Mouse (Mus musculus): ENCODE data around the gene Get4.

Gene Get4

DNA sequence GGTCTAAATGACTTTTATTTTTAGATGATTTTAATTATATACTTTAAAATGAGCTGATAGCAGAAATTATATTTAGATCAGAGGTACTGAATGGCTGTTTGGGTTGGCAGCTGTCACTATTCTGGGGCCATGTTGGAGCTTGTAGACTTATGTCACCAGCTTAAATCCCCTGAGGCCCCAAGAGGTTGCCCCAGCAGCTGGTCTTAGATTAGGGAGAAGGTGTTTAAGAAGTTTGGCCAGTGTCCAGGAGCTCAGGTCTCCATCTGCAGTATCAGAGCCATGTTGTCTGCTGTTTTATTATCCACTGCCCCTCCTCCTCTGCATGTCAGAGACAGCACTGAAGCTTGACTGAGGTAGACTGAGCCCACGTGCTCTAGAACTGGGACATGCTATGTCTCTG lies 8.7 kb upstream of the Get4 start:
- no peak for DNase-seq

DNA sequence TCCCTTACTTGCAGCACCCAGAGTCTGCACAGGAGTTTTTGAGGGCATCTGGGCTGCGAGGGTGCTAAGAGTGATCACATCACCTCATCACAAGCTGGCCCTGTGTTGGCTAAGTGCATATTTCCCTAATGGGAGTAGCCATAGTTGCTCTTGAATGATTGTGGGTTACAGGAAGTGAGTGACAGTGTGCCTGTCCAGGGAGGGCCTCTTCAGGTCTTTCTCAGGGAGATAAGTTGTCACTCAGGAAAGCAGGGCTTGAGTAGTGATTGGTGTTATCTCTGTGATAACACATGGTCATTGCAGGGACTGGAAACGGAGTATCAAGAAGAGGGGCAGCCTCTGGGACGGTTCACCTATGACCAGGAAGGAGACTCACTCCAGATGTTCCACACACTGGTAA lies 4.4 kb upstream of the Get4 start:
- no peak for DNase-seq

DNA sequence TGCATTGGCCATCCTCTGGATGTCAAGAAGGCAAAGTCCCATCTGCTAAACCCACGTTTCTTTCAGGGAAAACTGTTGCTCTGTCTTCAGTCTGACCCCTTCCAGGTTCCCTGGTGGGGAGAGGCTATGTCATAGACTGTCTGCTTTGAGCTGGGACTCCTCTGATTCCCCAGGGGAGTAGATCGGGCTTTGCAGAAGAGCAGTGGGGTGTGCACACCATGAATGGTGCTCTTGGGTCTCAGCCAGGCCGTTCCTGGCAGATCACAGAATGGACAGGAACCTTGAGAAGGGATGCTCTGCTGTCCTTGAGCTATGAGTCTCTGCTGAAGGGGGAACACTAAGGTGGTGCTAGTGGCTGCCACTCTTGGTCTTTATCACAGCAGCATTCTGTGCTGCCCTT lies 3.3 kb upstream of the Get4 start:
- DNase-seq: no peak

DNA sequence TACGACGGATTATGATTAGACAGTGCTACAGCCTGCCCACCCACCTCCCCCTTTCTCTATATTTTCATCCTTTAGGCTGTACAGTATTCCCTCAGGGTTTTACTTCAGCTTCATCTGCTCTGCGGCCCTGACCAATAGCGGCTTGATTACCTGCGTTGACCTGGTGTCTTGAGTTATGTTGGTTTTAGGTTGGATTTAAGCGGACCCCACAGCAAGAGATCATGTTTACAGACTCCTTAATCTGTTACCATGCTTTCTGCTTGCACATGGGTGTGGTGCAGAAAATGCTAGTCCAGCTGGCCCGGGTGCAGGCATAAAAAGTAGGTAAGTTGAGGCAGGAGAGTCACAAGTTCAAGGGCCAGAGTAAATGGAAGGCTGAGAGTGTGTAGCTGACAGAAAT lies 845 bp upstream of the Get4 start:
- no peak for DNase-seq

DNA sequence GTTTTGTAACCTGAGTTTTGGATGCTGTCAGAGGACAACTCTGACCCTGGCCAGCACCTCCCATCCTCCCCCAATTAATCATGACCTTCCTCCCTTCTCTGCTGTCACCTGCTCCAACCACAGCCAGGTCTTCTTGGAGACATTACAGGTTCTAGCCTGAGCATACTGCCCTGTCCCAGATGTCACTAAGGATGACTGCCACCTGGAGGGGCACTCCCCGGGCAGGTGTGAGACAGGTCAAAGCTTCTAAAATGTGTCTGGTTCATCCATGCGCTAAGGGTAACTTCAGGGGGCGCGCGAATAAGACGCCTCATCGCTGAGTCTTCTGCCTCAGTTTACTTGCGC lies 416 bp upstream of the Get4 start:
- DNase-seq: no peak

DNA sequence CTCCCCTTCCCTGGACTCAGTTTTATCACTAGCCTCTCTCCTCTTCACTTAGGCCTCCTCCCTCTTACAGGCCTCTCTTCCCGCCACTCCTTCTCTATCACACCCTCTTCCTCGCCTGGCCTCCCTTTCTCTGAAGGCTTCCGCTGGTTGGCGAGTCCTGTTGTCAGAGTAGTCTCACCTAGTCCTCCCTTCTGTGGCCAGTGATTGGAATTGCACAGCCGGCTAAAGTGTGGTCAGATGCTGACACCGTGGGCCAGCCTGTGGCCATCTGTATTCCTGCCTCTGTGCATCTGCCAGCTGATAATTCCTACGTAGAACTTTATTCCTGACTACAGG lies 754 bp downstream of the Get4 start:
- DNase-seq: peak in 1 of 2 experiments; percentile 25

DNA sequence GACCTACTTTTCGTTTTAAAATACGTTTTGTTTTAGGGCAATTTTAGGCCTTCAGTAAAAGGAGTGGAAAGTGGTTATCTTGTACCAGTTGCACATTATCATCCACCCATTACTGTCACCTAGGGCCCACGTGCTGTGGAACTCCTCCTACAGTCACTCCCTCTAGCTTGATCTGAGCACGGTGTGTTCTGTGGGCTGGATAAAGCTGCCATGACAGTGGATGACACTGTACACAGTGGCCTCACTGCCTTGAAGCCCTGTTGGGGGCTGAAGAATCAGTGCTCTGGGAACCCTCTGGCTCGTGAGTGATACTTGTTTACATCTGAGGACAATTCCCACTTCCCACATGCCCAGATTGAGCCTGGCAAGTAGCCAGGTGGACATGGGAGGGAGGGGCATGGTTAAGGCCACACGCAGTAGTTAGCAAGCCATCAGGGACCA lies 1.2 kb downstream of the Get4 start:
- DNase-seq: peak; percentile 27 to 58

DNA sequence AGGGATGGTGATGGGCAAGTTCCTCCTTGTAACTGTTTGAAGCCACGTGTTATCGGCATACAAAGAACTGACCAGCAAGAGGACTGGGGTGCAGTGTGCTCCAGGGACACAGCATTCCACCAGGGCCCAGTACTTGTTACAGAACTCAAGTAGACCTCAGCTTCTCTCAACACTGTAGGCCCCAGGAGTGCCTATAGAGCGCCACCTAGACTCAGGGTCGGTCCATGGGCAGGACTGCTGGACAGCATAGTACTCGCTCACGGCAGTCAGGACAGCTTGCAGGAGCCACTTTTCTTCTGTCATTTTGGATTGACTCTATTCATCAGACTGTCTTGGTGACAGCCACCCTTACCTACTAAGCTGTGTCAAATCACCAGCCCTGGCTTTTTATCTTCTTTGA lies 2.8 kb downstream of the Get4 start:
- DNase-seq: no peak

DNA sequence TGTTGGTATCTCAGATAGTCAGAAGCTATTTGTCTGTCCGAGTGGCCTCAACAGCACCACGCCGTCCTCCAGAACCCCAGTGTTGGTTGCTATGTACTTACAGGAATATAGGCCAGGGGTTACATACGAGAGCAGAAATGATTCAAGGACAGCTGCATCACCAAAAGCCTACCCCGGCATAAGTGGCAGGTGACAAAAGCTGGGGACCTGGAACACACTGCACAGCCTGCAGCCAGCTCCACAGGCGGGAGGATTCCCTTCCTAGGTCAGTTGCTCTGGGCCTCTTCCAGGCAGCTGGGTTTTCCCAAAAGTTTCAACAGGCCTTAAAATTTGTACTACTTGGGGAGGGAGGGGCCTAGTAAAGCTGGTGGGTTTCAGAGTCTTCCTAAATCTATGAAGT lies 3.7 kb downstream of the Get4 start:
- DNase-seq: no peak

DNA sequence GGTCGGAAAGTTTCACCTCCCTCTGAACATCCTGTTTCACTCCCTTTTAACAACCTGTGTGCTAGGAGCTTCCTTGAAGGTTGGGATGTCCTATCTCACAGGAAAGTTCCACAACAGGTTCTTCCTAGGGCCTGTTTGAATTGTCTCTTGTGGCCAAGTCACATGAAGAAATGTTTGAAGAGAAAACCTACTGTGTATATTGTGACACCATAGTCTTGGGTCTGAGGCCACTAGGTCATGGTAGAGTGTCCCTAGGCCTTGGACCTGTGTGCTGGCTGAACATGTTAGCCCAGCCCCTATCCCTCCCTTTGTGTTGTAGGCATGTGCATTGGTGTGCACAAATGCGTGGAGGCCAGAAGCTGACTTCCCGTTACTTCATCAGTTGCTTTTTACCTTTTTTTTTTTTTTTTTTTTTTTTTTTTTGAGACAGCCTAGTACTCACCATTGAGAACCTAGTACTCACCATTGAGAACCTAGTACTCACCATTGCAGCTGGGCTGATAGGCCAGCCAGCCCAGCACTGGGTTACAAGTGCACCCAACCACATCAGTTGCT lies 4.2 kb downstream of the Get4 start:
- no peak for DNase-seq

DNA sequence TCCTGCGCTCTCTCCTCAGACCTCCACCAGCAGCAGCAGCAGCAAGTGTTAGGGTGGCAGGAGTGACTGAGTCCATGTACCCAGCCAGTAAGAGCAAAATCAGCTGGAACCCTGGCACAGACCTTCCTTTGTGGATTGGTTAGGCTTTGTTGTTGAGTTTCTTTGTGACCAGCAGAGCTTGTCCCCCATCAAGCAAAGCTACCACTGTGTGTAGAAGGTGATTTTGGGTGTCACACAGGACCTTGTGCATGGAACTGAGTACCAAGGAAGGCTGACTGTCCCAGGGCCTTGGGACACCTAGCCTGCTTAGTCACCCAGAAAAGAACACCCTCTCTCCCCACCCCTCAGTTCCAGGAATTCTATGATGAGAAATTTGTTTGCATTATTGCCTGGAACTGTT lies 5.1 kb downstream of the Get4 start:
- DNase-seq: no peak

DNA sequence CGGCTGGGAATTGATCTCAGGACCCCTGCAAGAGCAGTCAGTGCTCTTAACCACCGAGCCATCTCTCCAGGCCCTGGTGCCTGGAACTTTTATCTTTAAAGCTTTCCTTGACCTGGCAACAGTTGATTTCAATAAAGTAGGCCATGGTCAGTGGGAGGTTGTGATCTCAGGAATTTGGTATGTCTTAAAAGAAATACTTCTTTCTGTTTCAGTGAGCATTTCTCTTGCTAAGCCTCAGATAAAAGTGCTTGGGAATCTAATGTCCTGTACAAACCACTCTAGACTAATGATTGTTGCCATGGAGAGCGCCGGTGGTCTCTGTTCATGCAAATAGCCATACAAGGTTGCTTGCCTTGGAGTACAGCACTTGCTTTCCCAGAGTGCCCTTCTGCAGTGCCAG lies 5.7 kb downstream of the Get4 start:
- DNase-seq: no peak

DNA sequence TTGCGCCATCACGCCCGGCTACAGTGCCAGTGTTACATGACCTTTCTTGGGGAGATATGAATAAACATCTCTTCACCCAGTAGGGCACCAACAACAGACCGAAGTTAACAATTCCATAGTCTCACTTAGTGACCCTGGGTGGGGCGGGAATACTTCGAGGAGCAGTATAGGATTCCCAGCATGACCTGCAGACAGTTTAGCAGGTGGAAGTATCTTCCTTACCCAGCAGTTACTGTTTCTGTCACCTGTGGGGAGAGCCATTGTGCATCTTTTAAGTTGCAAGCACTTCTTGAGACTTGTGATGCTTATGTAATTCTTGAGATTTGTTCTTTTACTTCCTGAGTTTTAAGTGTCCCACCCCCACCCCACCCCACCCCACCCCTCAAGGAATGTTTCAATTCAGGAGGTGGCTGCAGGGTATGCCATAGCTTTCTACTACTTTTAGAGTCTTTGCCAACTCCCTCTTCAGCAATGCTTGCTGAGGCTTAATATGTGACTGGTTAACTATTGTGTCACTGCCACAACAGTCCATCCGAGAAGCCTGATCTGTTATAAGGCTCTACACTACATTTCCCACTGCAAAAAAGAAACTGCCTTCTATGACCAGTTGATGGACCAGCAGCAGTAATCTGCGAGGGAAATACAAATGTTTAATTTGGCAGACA lies 6.4 kb downstream of the Get4 start:
- peak in 1 of 2 experiments; percentile 14 for DNase-seq

DNA sequence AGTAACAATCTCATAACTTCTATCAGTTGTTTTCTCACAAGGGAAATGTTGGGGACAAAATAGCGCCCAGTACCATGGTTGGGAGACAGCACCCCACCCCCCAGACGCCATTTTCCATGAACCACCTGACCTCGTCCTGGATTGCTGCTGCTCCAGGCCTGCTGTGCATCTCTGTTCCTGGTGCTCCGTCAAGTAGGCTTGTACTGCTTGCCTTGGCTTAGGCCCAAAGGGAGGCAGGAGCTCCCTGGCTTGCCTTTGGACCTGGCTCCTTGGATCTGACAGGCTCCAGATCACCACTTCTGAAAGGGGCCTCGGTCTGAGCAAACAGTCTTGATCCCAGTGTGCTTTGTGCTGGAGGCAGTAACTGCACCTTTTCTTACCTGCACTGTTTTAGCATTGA lies 7.7 kb downstream of the Get4 start:
- DNase-seq: peak; percentile 70 to 73

DNA sequence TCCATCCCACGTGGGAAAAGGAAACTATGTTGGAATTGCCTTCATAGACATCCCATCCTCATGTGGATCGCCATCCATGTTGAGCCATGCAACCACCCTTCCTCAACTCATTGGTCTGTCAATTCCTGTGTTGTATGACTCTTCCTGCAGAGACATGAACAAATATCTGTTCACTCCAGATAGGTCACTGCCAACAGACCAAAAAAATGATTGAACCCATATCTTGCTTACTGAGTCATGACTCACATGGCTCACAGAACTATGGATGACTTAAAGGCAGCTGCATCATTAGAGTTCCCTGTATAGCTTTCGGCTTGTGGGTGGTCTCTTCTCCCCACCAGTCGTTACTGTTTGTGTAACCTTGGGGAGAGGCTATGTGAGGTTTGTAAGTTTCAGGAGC lies 9.3 kb downstream of the Get4 start:
- no peak for DNase-seq

DNA sequence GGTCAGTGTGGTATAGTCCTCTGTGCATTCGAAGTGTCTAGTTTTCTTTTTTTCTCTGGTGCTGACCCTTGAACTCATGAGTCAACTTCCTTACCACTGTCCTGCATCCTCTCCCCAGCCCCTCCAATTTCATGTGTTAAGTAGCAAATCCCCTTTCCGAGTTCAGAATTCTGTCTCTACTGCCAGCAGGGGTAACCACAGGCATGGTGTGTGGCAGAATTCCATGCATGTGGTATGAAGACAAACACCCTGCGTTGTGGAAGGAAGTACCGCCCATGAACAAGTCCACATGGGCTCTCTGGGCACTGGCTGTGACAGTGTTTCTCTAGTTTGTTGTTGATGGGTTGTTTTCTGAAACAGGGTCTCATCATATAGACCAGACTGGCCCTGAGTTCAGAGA lies 15.5 kb downstream of the Get4 start:
- no peak for DNase-seq

DNA sequence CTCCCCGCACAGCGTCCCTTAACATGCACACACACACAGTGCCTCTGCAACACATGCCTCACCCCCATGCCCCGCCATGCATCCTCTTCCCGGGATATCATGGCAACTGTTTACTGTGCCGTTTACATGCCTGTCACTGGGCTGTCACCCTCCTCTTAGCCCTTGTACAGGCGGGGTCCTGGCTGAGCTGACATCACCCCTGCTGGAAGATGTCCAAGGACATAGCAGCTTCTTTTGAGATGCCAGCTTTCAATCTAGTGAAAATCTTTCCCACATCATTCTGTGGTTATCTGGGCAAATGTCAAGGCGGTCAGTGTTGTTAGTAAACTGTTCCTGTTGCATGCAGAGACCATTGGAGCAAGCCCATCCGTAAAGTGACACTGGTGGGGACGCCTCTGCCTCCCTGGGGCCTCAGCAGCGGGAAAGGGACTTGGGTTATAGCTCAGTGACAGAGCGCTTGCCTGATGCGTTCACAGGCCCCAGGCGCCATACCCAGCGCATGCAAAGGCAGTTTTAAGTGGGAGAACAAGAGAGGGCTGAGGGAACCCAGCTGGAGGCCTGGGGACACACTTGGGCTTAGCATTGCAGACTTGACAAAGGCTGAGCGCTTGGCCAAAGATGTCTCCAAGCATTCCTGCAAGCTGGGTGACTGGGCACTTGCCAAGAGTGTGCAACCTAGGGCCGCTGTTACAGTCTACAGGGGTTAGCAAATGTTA lies 18.8 kb downstream of the Get4 start:
- no peak for DNase-seq

DNA sequence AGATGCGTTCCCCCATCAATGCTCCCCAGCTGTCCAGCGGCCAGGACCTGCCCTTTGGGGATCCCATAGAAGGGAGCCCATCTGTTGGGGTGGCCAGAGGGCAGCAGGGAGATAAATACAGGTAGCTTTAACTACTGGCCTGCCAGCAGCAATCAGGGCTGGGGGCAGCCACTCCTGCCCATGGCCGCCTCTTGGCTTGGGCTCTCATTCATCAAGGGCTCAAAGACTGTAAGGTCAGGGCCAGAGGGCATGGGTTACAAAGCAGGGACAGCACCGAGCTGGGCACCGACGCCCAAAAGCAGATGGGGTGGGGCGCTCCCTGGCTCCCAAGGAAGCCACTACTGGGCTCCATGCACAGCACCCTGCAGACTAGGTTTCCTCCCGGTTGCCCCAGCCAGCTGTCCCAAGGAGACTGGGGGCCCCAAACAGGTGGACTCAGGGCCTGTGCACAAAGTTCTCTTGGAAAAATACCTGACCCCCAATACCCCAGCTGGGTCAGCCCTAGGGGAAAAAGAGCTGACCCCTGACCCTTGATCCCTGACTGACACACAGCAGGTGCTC lies 19.9 kb downstream of the Get4 start:
- no peak for DNase-seq

DNA sequence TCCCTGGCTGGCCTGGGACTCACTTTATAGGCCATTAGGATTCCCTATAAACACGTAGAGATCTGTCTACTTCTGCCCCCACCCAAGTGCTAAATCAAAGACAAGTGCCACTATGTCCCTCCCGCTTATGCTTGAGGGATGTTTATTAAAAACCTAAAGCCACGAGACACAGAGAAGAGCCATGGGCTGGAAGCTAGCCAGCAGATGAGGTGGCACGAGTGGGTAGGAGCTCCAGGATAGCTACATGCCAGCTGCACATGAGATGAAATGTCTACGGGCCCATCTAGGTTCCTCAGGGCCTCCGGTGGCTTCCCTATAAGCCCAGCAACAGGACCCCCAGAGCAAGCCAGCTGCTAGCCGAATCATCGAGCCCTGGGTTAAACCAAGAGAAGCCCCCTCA lies 25.2 kb downstream of the Get4 start:
- DNase-seq: no peak

DNA sequence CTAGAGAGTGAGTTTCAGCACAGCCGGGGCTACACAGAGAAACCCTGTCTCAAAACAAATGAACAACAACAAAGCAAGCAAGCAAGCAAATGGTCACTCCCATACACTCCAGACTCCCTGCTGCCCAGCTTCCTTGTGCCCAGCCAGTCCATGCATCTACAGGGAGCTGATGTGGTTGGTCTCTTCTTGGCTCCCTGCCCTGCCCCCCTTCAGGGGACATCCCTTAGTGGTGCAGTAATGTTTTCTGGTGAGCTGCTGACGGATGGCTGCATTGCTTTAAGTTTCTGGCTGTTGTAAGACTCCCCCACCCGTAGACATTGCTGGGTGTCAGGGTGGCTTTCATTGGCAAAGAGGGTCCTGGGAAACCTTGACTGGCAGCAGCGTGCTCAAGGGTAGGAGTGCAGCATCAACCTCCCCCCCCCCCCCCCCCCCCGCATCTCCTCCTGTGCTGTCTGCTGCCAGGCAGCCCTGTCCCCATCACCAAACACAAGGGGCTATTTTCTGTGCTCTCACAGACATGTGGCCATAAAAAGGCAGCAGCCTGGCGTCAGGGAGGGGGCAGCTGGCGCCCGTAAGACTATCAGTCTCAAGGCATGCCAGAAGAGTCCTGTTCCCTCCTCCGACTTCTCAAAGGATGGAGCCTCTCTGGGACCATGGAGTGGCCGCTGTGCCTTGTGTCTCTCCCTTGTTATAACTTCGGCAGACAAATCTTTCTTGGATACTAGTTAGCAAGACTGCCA lies 29.4 kb downstream of the Get4 start:
- DNase-seq: no peak

DNA sequence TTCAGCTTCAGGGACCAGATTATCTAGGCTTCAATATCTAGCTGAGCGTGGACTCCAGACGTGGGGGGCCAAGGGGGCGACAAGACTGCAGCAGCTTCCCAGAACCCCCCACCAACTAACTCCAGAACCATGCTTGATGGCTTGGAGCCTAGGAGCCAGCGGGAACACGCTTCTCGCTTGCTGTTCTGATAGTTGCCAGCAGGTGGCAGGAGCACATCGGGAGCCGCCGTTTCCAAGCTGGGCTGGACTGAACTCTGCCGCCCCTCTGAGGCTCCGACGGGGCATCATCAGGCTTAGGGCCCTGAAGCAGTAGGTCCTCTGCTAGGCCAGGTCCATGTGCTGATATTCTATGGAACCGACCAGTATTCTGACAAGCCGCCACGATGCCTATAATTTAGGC lies 30.1 kb downstream of the Get4 start:
- DNase-seq: peak; percentile 84 to 94

DNA sequence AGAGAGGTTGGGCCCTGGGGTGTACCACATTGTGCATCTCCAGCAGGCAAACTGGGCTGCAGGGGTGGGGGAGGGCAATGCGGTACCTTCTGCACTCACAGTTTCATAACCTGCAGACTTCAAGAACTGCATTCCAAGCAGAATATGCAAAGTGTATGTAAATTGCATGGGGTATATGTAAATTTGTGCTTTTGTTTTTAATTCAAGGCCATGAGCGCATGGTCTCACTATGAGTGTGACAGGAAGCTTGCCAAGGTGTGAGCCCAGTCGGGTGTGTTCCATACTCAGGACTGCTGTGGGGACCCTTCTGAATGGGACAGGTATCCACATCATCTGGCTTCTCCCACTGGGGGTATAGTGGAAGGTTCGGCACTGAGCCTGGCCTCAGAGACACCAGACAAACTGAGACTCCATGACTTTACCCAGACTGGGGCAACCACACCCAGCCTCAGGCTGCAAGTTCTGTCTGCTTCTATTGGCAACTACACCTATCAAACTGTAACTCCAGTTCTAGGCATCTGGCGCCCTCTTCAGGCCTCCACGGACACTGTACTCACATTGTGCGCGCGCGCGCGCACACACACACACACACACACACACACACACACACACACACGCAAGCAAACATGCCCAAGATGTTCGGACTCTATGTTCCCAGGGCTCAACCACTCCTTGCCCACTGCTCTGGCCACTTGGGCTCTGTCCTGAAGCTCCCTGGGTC lies 31.5 kb downstream of the Get4 start:
- no peak for DNase-seq
